Mouse (Mus musculus) monocyte, adult 5-6 weeks (primary cell): Measurements from ENCODE around the gene Trp53i13. TPM values are rescaled to one million over a fixed set of nuclear protein-coding genes. Genes with fewer than 3 reads are reported as not detected.

Experiments used
- ATAC-seq: fragments of 153-309, 156-312 bp; replicated peaks from 2 replicates; pipeline ENCODE4 v1.8.0; 2017; ENCODE audit warnings: mild to moderate bottlenecking; ENCODE audit not compliant: low TSS enrichment, insufficient number of reproducible peaks, severe bottlenecking, poor library complexity, low FRiP score
- total RNA-seq: library from RNA; stranded (forward); fragments of 200-1000, 200-491, 200-594 nt; gene quantifications from 3 replicates; pipeline ENCODE4 v1.2.3, GENCODE M21; 2017

Gene Trp53i13
- total RNA-seq, 1 experiment from 2014 or later: not detected

GRCm38 (mm10) chr11:77511336-77511735 is 4.4 kb downstream of the Trp53i13 start:
- no peak for ATAC-seq

DNA sequence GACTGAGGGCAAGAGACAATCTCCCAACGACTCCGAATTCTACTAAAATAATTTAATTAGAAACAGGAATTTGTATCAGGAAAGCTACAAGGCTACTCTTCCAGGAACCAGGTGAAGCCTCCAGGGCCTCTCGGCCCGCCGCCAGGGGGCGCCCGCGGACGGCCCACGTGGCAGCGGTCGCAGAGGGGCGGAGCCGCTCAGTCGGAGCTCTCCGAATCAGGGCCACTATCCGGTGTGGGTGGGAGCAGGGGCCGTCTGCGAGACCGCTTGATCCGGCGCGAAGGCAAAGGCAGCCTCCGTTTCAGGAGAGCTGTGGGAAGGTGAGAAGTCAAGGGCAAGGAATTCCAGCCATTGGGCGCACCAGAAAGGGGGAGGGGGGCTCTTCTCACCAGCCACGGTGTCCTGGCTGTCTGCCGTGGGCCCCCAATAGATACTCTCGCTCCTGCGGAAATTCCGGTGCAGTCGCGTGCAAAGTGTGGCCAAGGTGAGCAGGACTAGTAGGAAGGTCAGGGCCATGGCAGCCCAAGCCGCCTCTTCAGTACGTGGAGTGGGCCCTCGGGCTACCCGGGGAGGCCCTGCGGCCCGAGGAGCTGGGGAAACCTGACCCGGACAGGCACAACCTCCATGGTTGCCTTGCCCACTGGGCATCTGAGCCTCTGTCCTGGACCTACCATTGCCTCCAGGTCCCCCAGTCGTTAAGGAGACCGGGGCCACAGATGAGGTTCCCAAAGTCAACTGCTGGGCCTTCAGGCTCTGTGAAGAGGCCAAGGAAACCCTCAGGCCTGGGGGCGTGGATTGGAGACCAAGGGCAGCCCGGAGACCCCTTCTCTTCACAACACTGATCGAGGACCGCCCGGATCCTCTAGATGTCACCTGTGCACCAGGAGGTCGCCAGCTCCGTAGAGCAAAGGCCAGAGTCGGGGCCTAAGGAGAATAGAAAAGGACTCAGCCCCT is 7.4 kb downstream of the Trp53i13 start:
- peak; percentile 38 for ATAC-seq

DNA sequence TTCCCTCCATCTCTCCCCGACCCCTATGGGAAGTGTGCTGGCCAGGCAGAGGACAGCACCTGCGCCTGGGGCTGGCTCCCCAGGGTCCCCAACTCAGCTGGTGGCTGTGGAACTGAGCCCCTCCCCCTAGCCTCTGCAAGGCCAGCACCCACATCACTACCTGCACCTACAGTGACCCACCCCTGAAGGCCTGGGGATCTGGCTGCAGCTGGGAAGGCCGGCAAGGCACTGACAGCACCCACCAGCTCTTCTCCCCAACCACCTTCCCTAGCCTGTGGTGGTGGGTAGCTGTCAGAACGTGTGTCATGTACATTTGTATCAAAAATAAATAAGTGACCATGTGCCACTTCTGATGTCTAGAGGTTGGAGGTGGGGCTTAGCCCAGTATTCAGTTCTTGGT is 8.4 kb downstream of the Trp53i13 start:
- ATAC-seq: no peak

DNA sequence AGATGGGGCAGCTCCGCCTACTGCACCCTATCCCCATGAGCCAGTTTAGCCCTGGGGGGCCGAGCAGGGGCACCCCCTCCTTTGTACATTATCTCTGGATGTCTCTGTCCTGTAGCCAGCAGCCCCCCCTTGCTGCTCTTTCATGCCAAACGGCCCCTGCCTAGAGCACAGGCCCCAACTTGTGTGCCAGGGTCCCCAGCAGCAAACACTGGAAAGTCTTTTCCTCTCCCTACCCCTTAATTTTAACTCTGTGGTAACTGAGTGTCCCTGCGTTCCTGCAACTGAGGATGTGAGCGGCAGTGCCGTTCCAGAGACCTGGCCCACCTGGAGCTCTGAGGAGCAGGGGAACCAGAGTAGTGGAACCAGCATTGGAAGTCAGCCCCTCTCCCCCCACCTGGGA is 8.8 kb downstream of the Trp53i13 start:
- ATAC-seq: no peak

DNA sequence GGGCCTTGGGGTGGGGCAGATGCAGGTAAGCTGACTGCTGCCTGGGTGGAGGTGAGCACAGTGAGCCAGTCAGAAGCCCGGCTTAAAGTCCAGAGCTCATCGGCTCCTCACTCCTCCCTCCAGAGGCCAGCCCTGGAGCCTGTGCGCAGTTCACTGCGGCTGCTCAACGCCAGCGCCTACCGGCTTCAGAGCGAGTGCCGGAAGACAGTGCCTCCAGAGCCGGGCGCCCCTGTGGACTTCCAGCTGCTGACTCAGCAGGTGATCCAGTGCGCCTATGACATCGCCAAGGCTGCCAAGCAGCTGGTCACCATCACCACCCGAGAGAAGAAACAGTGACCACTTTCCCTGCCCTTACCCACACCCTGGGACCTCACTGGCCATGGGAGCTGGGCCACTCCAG is 9.5 kb downstream of the Trp53i13 start:
- no peak for ATAC-seq

DNA sequence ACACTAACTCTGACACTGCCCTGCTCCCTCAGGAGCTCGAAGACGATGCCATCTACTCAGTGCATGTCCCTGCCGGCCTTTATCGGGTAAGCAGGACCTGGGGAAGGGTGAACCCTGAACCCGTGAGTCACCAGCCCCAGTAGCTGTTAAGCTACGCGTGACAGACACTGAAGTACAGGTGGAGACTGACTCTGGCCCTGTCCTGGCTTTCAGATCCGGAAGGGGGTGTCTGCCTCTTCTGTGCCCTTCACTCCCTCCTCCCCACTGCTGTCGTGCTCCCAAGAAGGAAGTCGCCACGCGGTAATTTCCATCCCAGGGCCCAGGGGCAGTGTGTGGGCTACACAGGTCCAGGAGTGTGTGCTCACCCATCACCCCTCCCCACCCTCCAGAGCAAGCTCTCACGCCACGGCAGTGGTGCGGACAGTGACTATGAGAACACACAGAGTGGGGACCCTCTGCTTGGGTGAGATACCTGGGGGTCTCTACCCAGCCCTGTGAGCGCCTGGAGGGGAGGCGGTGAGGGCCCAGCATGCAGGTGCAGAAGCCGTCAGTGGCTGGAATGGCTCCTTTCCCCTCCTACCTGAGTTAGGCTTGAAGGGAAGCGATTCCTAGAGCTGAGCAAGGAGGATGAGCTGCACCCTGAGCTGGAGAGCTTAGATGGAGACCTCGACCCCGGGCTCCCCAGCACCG is 10.3 kb downstream of the Trp53i13 start:
- no peak for ATAC-seq

DNA sequence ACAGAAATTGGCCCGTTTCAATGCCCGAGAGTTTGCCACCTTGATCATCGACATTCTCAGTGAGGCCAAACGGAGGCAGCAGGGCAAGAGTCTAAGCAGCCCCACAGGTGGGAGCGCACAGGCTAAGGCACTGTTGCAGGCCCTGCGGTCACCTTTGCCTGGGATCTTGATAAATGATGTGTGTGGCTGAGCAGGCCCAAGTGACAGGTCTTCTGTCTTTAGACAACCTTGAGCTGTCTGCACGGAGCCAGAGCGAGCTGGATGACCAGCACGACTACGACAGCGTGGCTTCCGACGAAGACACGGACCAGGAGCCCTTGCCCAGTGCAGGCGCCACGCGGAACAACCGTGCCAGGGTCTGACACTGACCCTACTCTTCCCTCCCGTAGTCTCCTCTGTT is 11.4 kb downstream of the Trp53i13 start:
- no peak for ATAC-seq

DNA sequence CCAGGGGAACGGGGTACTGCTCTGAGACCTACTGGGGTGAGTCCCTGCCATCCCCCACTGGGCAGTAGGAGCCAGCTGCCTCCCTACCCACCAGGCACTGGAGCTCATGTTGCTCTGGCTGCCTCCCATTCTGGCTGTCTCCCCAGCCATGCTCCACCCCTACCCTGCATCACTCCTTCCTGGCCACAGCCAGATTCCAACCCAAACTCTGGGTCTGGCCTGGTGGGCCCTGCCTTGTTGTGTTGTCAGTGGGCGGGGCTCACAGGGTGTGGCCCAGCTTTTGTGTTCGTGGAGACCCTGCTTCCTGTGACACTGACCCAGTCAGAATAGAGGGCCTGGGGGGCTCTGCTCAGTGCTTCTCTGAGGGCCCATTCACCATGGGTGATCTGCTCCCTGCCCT is 12.3 kb downstream of the Trp53i13 start:
- no peak for ATAC-seq

GRCm38 (mm10) chr11:77502481-77502880 is 13.3 kb downstream of the Trp53i13 start:
- ATAC-seq: no peak

GRCm38 (mm10) chr11:77501971-77502370 is 13.8 kb downstream of the Trp53i13 start:
- ATAC-seq: no peak

DNA sequence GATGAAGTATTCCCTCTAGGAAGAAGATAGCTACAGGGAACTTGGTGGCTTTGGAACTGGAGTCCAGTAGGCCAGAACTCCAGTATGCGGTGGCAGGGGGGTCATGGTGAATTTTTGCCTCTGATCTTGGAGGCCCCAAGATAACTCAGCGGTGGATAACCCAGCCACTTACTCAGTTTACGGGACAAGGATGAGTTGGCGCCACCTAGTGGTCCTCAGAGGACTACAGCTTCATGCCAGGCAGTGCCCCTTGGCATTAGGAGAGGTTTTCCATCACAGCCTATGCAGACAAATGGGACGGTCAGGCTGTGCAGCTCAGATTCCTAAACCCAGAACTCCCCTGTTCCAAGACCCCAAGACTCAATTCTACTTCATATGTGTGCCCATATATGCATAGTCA is 14.4 kb downstream of the Trp53i13 start:
- peak; percentile 42 for ATAC-seq

DNA sequence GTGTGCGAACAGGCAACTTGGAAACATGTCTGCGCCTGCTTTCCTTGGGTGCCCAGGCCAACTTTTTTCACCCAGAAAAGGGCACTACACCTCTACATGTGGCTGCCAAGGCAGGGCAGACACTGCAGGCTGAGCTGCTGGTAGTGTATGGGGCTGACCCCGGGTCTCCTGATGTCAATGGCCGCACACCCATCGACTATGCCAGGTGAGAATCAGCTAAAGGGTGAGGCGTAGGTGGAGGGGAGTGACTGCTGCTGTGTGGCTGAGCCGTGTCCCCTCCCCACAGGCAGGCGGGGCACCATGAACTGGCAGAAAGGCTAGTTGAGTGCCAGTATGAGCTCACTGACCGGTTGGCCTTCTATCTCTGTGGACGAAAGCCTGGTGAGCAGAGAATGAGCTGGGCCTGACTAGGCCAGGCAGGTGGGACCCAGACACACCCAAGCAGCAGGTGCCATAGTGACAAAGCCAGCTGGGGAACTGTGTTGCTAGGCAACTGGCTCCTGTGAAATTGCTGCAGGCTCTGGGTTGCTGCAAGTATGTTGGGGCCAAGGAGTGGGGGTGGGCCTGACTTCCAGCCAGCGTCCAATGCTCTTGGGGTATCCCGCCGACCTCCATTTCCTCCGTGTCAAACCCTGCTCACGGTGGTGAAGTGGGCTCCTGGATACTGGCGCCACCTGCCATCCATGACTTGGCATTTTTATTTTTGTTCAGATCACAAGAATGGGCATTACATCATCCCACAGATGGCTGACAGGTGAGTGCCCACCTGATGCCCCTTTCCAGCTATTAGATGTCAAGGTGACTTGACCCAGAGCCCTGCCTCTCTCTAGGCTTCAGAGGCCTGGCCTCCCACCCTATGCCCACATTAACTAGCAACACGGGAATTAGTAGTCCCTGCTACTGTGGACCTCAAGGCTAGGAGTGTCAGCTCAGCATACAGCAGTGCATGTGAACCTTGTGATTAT is 15.1 kb downstream of the Trp53i13 start:
- ATAC-seq: no peak

- ATAC-seq: no peak
Measured at GRCm38 (mm10) chr11:77499354-77499753, 16.4 kb downstream of the Trp53i13 start.

GRCm38 (mm10) chr11:77498261-77499139 is 17.3 kb downstream of the Trp53i13 start:
- ATAC-seq: no peak

DNA sequence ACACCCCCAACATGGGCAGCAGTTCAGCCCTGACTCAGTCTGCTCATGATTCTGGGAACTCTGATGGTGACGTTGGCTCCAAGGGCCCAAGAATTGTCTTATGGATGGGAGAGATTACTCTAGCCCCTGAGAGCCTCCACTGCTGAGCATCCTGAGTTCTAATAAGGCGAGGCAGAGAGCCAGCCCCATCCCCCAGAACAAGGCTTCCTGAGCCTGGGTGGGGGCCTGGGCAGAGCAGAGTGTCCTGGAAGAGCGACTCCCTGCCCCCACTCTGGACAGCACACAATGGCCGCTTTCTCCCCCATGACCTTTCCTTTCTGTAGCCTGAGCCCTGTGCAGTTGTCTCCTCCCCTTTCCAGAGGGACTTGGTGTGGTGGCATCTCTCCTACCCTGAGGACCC is 17.9 kb downstream of the Trp53i13 start:
- no peak for ATAC-seq

DNA sequence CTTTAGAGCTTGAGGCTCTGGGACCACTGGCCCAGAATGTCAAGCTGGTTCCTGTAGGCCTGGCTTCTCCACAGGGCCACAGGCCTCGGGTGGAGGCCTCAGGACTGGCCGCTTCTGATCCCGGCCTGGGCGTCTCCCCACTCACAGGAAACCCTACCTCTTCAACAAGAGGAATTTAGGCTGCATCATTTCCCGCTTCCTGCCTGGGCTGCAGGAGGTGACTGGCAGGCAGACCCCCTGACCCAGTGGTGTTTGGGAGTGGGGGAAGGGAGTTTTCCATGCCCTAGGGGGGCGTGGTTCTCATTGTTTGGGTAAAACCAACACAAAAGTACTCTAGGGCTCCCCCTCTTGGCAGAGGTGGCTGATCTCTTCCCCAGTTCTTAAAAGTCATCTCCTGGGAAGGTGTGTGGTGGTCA is 18.4 kb downstream of the Trp53i13 start:
- ATAC-seq: no peak

GRCm38 (mm10) chr11:77495507-77495906 is 20.3 kb downstream of the Trp53i13 start:
- ATAC-seq: no peak

GRCm38 (mm10) chr11:77494782-77495181 is 21.0 kb downstream of the Trp53i13 start:
- ATAC-seq: no peak
